Mouse (Mus musculus): ENCODE data around the gene G2e3. TPM values are rescaled to one million over a fixed set of nuclear protein-coding genes. Genes with fewer than 3 reads are reported as not detected.

G2e3 gene
- polyA plus RNA-seq, 1 experiment from 2014 or later = 42.8 TPM

Other genes with a start within 250 kb of the G2e3 start
- 78.1 and 79.5 TPM in 2 replicates for gene Scfd1, start 29.4 kb downstream of the G2e3 start, polyA plus RNA-seq (2014; fragmentation: Nextera tagmentation; extraction: Ambion mirVana)
- gene Coch, start 245.3 kb downstream of the G2e3 start, polyA plus RNA-seq (2014; fragmentation: Nextera tagmentation; extraction: Ambion mirVana) = 6.3 and 8.8 TPM in 2 replicates

Measured in hindbrain, embryonic 11.5 days (tissue).